27 mouse cellular contexts compared by ENCODE assay signal in genomic region chr5:100191438-100192190, GRCm38 (mm10). TPM values are rescaled to one million over a fixed set of nuclear protein-coding genes. Genes with fewer than 3 reads are reported as not detected.
A peak's percentile ranks its signal among the peaks of the same experiment; 100 is the strongest.
DNase-seq lines count a peak whose midpoint lies in the region; ATAC-seq and TF ChIP-seq lines count a peak whose summit lies in the region.
"Had no signal": no experiment of that assay in that cellular context is flagged by ENCODE, and none has a peak within 500 bp of the region (broad histone marks: within the 10 kb centered on the region; RNA-seq: fewer than 3 reads in every experiment).

No protein-coding gene starts in this region.

- no peak for TF ChIP-seq CTCF in stomach, postnatal 0 days (IDR thresholded peaks at IDR 0.05; ENCODE audit: low read depth)

- H3K4me1 ChIP-seq in liver, embryonic 15.5 days (replicated peaks): no peaks in the 10 kb centered on the region
- H3K4me1 ChIP-seq in liver, embryonic 11.5 days (replicated peaks; ENCODE audit: control insufficient read depth, insufficient read depth, low read length): peaks cover 3% of the 10 kb centered on the region; the same call in 1 of the 2 replicates
- H3K4me1 ChIP-seq in stomach, postnatal 0 days (replicated peaks; ENCODE audit: control insufficient read depth, insufficient read depth): no peaks in the 10 kb centered on the region
- H3K4me1 ChIP-seq: hindbrain, embryonic 12.5 days had no signal

- no peak overlapping the region for H3K4me2 ChIP-seq in liver, embryonic 15.5 days
- no peak overlapping the region for H3K4me2 ChIP-seq in liver, embryonic 11.5 days
- no peak overlapping the region for H3K4me2 ChIP-seq in stomach, postnatal 0 days (replicated peaks; ENCODE audit: low read depth)
- H3K4me2 ChIP-seq: forebrain, embryonic 13.5 days; heart, embryonic 13.5 days; hindbrain, embryonic 12.5 days; hindbrain, embryonic 15.5 days had no signal

- no peak overlapping the region for H3K4me3 ChIP-seq in liver, embryonic 15.5 days (replicated peaks)
- H3K4me3 ChIP-seq in liver, embryonic 11.5 days (ENCODE audit: low read depth, low read length): no peak overlapping the region
- no peak overlapping the region for H3K4me3 ChIP-seq in stomach, postnatal 0 days (ENCODE audit: low read depth, low read length)
- H3K4me3 ChIP-seq: forebrain, embryonic 10.5 days; forebrain, embryonic 13.5 days; heart, adult 2 months; heart, embryonic 10.5 days; heart, embryonic 13.5 days; hindbrain, embryonic 12.5 days; hindbrain, embryonic 15.5 days had no signal

- intact Hi-C loops in heart, postnatal 10 days (cut with DNase I): no loop called here

- 71% methylated on average over 14 of the region's 14 CpGs for WGBS in liver, embryonic 15.5 days (ENCODE audit: insufficient replicate concordance)
- WGBS in liver, embryonic 11.5 days: 84% methylated on average over 14 of the region's 14 CpGs
- 86% methylated on average over 14 of the region's 14 CpGs for WGBS in stomach, postnatal 0 days

- TF ChIP-seq EP300 in stomach, postnatal 0 days (optimal IDR thresholded peaks at IDR 0.05): no peak

- no peak overlapping the region for H3K27ac ChIP-seq in liver, embryonic 15.5 days (replicated peaks)
- H3K27ac ChIP-seq in liver, embryonic 11.5 days (ENCODE audit: low read depth, low read length): no peak overlapping the region
- H3K27ac ChIP-seq in stomach, postnatal 0 days (replicated peaks): no peak overlapping the region
- H3K27ac ChIP-seq: forebrain, embryonic 10.5 days; forebrain, embryonic 13.5 days; heart, adult 2 months; heart, embryonic 10.5 days; heart, embryonic 13.5 days; hindbrain, embryonic 12.5 days; hindbrain, embryonic 15.5 days had no signal

- DNase-seq in heart, adult 11 months: peak; percentile 45
- no peak for DNase-seq in heart, postnatal 10 days
- DNase-seq in liver, embryonic 11.5 days (ENCODE audit: low spot score): no peak
- peak; percentile 47 for DNase-seq in right cerebral cortex, adult 18-20 months
- DNase-seq in right cerebral cortex, postnatal 10 days (ENCODE audit: low spot score in 2 of 2): no peak
- DNase-seq in stomach, postnatal 0 days (ENCODE audit: low spot score): no peak
- no peak for DNase-seq in kidney, adult 9 months
- DNase-seq: adrenal gland, postnatal 14 days; B cell, adult 2 months; cerebellum, adult 11-12 months; cerebellum, adult 8-10 months; cerebellum, postnatal 10 days; cerebellum, postnatal 36 days; gastrocnemius, postnatal 25 days; heart, adult 2 months had no signal

- no peaks in the 10 kb centered on the region for H3K27me3 ChIP-seq in liver, embryonic 15.5 days
- H3K27me3 ChIP-seq in liver, embryonic 11.5 days (replicated peaks; ENCODE audit: control insufficient read depth, insufficient read depth, low read length): no peaks in the 10 kb centered on the region
- no peaks in the 10 kb centered on the region for H3K27me3 ChIP-seq in stomach, postnatal 0 days (ENCODE audit: control insufficient read depth, insufficient read depth, low read length)
- H3K27me3 ChIP-seq: CH12.LX; forebrain, embryonic 13.5 days; heart, embryonic 13.5 days; hindbrain, embryonic 12.5 days; hindbrain, embryonic 15.5 days had no signal

- no peaks in the 10 kb centered on the region for H3K9me3 ChIP-seq in liver, embryonic 15.5 days (replicated peaks)
- H3K9me3 ChIP-seq in liver, embryonic 11.5 days (ENCODE audit: control insufficient read depth, low read length): no peaks in the 10 kb centered on the region
- no peaks in the 10 kb centered on the region for H3K9me3 ChIP-seq in stomach, postnatal 0 days (ENCODE audit: control insufficient read depth, low read length)
- H3K9me3 ChIP-seq: forebrain, embryonic 10.5 days; forebrain, embryonic 13.5 days; heart, embryonic 10.5 days; heart, embryonic 13.5 days; hindbrain, embryonic 12.5 days; hindbrain, embryonic 15.5 days had no signal

- peak; percentile 44; the same call in 1 of the 2 replicates for ATAC-seq in liver, embryonic 15.5 days (ENCODE audit: insufficient read depth)
- no peak for ATAC-seq in liver, embryonic 11.5 days (replicated peaks; ENCODE audit: low FRiP score)
- peak; percentile 76; the same call in 1 of the 2 replicates for ATAC-seq in stomach, postnatal 0 days (ENCODE audit: low FRiP score, low TSS enrichment)
- ATAC-seq: forebrain, embryonic 13.5 days; forebrain, embryonic 16.5 days; Patski had no signal

- no peak overlapping the region for H3K9ac ChIP-seq in liver, embryonic 15.5 days
- H3K9ac ChIP-seq in liver, embryonic 11.5 days (ENCODE audit: low read depth, low read length): no peak overlapping the region
- no peak overlapping the region for H3K9ac ChIP-seq in stomach, postnatal 0 days (ENCODE audit: low read length)
- H3K9ac ChIP-seq: forebrain, embryonic 13.5 days; heart, embryonic 13.5 days; hindbrain, embryonic 12.5 days; hindbrain, embryonic 15.5 days had no signal

- H3K36me3 ChIP-seq in liver, embryonic 15.5 days (replicated peaks): no peaks in the 10 kb centered on the region
- H3K36me3 ChIP-seq in liver, embryonic 11.5 days (ENCODE audit: control insufficient read depth, insufficient read depth, low read length): no peaks in the 10 kb centered on the region
- H3K36me3 ChIP-seq in stomach, postnatal 0 days (ENCODE audit: control insufficient read depth, insufficient read depth, low read length): no peaks in the 10 kb centered on the region
- H3K36me3 ChIP-seq: forebrain, embryonic 10.5 days; G1E; heart, embryonic 10.5 days; heart, embryonic 13.5 days; hindbrain, embryonic 12.5 days; hindbrain, embryonic 15.5 days had no signal

RNA-seq across cellular contexts. Expression of gene Tmem150c, which starts 32.0 kb away (rescaled TPM):
- total RNA-seq in heart, postnatal 10 days (2021): 1 to 10 TPM; 4.4 to 4.8 TPM
- 0.36 and 0.59 TPM in 2 replicates for polyA plus RNA-seq in liver, embryonic 15.5 days (2015; fragmentation: Nextera tagmentation; extraction: Ambion mirVana)
- polyA plus RNA-seq in liver, embryonic 11.5 days (2014; fragmentation: Nextera tagmentation; extraction: Ambion mirVana): 1.2 and 2.3 TPM in 2 replicates
- polyA plus RNA-seq in stomach, postnatal 0 days (2015; fragmentation: Nextera tagmentation; extraction: Ambion mirVana): 2.4 and 2.5 TPM in 2 replicates
- total RNA-seq: CH12.LX; hematopoietic stem cell, adult 5-6 weeks had no signal
- polyA plus RNA-seq: G1E, Patski had no signal

Comparison
In these comparisons a context has a peak if more than half of its experiments do, and no peak if none do; other contexts are left out.
1. DNase-seq: peak in heart, adult 11 months (single experiment) and right cerebral cortex, adult 18-20 months (single experiment); none in heart, postnatal 10 days (0 of 2), liver, embryonic 11.5 days (single experiment), right cerebral cortex, postnatal 10 days (0 of 2), stomach, postnatal 0 days (single experiment) and kidney, adult 9 months (single experiment).